Mouse (Mus musculus) midbrain, postnatal 0 days (tissue): ENCODE measurements around the gene Akap13. TPM values are rescaled to one million over a fixed set of nuclear protein-coding genes. Genes with fewer than 3 reads are reported as not detected.

ENCODE experiments used
- ATAC-seq: fragments of 200-750 bp; cut with Nextera tagmentation; 2 replicates; pipeline ENCODE4 v1.8.0; 2017; ENCODE audit warnings: moderate number of reproducible peaks, mild to moderate bottlenecking, moderate TSS enrichment, moderate library complexity; ENCODE audit not compliant: low FRiP score
- DNase-seq: peaks from one replicate; pipeline ENCODE4 v3.0.0-alpha.2; 2015; ENCODE audit warnings: low spot score
- H3K27ac ChIP-seq: fragments of 300-500 bp; sonication (generic); 2 replicates; pipeline ENCODE4 v1.5.1; 2014; ENCODE audit warnings: low read depth, mild to moderate bottlenecking, low read length, mixed read lengths
- H3K27me3 ChIP-seq: fragments of 300-500 bp; sonication (generic); 2 replicates; pipeline ENCODE4 v1.6.1; 2014; ENCODE audit warnings: low read length, control low read depth, mixed read lengths; ENCODE audit not compliant: insufficient read depth
- H3K36me3 ChIP-seq: fragments of 300-500 bp; sonication (generic); 2 replicates; pipeline ENCODE4 v1.6.1; 2014; ENCODE audit warnings: low read length, control low read depth, mixed read lengths; ENCODE audit not compliant: insufficient read depth
- H3K4me1 ChIP-seq: fragments of 300-500 bp; sonication (generic); 2 replicates; pipeline ENCODE4 v1.6.1; 2014; ENCODE audit warnings: mild to moderate bottlenecking, control low read depth, antibody characterized with exemption, low read length, mixed read lengths; ENCODE audit not compliant: insufficient read depth
- H3K4me2 ChIP-seq: fragments of 300-500 bp; sonication (generic); 2 replicates; pipeline ENCODE4 v1.6.1; 2014; ENCODE audit warnings: low read depth, mild to moderate bottlenecking, low read length, mixed read lengths; ENCODE audit not compliant: poor library complexity, severe bottlenecking
- H3K4me3 ChIP-seq: fragments of 300-500 bp; sonication (generic); 2 replicates; pipeline ENCODE4 v1.5.1; 2014; ENCODE audit warnings: low read depth, mild to moderate bottlenecking, low read length, moderate library complexity
- H3K9ac ChIP-seq: fragments of 300-500 bp; sonication (generic); replicated peaks from 2 replicates; pipeline ENCODE4 v1.6.1; 2014; ENCODE audit warnings: mild to moderate bottlenecking, low read length, moderate library complexity, mixed read lengths; ENCODE audit not compliant: poor library complexity, severe bottlenecking
- H3K9me3 ChIP-seq: fragments of 300-500 bp; sonication (generic); 2 replicates; pipeline ENCODE4 v1.6.1; 2016; ENCODE audit warnings: low read length, control low read depth
- CTCF ChIP-seq: IDR thresholded peaks from 2 replicates; pipeline ENCODE4 v1.5.1; 2016; ENCODE audit warnings: antibody characterized with exemption, mild to moderate bottlenecking
- WGBS: fragments of 180-500 bp; shearing (Covaris S2); extraction: QIAGEN DNeasy Blood & Tissue Kit; methylation state at CpG from one replicate; pipeline ENCODE4 v1.1.7; 2014; 5-methylcytosine and 5-hydroxymethylcytosine counted together
- polyA plus RNA-seq: library from polyadenylated mRNA; unstranded; fragments of >200 nt; fragmentation: Nextera tagmentation; extraction: Ambion mirVana; gene quantifications from 2 replicates; pipeline ENCODE4 v1.2.1, GENCODE M21; 2015
- total RNA-seq: library from RNA; depleted of rRNA; stranded (reverse); fragments of >200 nt; gene quantifications from 2 replicates; pipeline ENCODE4 v1.2.3, GENCODE M21; 2014

Akap13 gene
- total and polyA plus RNA-seq, 2 experiments from 2014 or later: 11.7 to 24.6 TPM

DNA sequence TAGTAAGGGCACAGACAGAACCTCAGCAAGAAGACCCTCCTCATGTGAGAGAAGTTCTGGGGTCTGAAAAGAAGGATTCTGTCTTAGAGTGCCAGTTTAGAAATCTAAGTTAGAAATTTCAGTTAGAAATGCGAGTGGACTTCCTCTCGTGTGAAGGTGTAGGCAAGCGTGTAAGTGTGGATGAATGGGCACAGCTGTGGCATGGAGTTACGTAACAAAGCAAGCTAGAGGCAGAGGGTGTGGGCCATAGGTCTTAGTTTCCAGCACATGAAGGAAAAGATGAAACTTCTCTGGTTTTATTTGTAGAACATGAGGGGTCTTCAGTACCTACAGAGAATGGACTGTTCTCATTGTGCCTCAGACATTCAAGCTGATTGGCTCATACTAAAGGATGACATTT, 112.9 kb downstream of the Akap13 start:
- no peak overlapping the region for H3K4me2 ChIP-seq
- no peak overlapping the region for H3K27ac ChIP-seq
- ATAC-seq (no peak), DNase-seq (no peak)
- no peak overlapping the region for H3K9ac ChIP-seq
- H3K27me3 ChIP-seq: no peaks in the 10 kb centered on the region
- 88% methylated on average over 4 of the region's 4 CpGs for WGBS
- no peaks in the 10 kb centered on the region for H3K4me1 ChIP-seq
- H3K9me3 ChIP-seq: no peaks in the 10 kb centered on the region
- H3K36me3 ChIP-seq: no peaks in the 10 kb centered on the region
- no peak overlapping the region for H3K4me3 ChIP-seq
- no peak for TF ChIP-seq CTCF

DNA sequence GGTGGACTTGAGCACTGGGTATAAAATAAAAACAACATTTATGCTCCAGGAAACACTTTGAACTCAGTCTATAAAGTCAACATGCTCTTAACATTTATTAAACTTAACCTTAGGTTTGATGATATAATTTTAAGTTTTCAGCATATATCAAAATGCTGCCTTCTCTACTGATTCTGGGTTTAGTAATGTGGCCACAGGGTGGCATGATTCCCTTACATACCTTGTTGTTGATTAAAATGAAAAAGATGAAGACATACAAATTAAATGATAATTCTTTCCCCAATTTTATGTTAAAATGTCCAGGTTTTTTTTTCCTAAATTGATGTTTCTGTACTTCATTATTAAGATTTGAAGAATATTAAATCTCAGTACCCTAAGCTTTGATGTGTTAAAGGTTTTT, 113.5 kb downstream of the Akap13 start:
- no peak overlapping the region for H3K9ac ChIP-seq
- no peaks in the 10 kb centered on the region for H3K4me1 ChIP-seq
- H3K27me3 ChIP-seq: no peaks in the 10 kb centered on the region
- no peaks in the 10 kb centered on the region for H3K9me3 ChIP-seq
- no peak overlapping the region for H3K4me2 ChIP-seq
- no peak for ATAC-seq
- no peak overlapping the region for H3K27ac ChIP-seq
- no peaks in the 10 kb centered on the region for H3K36me3 ChIP-seq
- TF ChIP-seq CTCF: peak; percentile 71
- H3K4me3 ChIP-seq: no peak overlapping the region
- DNase-seq: peak; percentile 26

DNA sequence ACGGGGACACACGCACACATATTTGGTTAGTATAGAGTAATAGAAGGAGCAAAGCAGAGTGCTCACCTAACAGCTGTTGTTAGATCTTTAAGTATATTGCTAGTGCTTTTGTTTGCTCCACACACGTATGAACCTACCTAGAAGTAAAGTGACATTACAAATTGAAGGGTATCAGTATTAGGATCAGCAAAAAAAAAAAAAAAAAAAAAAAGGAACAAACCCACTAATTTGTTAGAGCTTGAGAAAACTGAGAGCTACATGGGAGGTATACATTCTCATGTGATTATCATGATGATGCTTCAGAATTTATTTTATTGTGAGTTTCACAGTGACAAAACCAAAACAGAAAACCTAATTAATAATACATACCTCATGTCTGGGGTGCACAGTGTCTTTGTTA, 114.9 kb downstream of the Akap13 start:
- 95% methylated on average over 3 of the region's 3 CpGs for WGBS
- Histone ChIP-seq H3K27me3 (no peaks in the 10 kb centered on the region), H3K36me3 (no peaks in the 10 kb centered on the region), H3K4me3 (no peak overlapping the region), H3K4me1 (no peaks in the 10 kb centered on the region), H3K27ac (no peak overlapping the region), H3K9ac (no peak overlapping the region), H3K9me3 (no peaks in the 10 kb centered on the region), H3K4me2 (no peak overlapping the region)
- ATAC-seq (no peak), DNase-seq (no peak)
- TF ChIP-seq CTCF: no peak

DNA sequence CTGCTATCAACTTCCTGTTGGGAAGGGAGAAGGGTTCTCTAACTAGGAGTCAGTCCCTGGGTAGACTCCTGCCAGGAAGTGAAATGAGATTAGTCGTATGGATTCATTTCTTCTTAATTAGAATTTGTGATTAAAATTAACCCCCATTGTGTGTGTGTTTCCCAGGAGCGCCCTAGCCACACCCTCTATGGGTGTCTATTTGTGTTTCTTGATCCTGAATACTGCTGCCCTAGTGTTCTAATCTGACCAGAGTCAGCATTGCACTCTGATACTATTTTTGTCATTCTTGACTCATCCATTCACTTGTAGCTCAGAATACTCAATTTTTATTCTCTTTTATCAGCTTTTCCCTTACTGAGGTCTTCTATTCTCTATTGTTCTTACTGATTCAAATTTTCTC, 115.7 kb downstream of the Akap13 start:
- H3K27me3 ChIP-seq: no peaks in the 10 kb centered on the region
- H3K4me1 ChIP-seq: no peaks in the 10 kb centered on the region
- no peak overlapping the region for H3K27ac ChIP-seq
- no peaks in the 10 kb centered on the region for H3K36me3 ChIP-seq
- TF ChIP-seq CTCF: no peak
- H3K4me3 ChIP-seq: no peak overlapping the region
- H3K9me3 ChIP-seq: no peaks in the 10 kb centered on the region
- H3K9ac ChIP-seq: no peak overlapping the region
- DNase-seq (no peak), ATAC-seq (no peak)
- no peak overlapping the region for H3K4me2 ChIP-seq
- WGBS: 74% methylated on average over 2 of the region's 2 CpGs

DNA sequence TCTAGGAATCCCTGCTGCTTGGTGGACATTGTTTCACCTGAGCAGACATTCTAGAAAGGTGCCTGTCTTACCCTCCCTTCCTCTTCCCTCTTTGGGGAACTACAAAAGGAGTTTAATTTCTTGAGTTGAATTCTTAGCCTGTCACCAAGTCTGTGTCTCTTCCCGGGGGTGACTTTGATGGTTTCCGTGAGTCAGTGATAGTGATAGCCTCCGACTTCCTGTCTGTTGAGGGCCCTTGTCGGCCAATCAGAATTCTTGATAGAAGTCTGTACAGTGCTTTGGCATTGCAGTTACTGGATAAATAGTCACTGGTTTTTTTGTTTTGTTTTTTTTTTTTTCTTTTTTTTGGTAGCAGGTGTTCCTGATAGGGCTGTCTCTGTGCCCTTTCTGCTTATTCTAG, 116.8 kb downstream of the Akap13 start:
- DNase-seq (no peak), ATAC-seq (no peak)
- Histone ChIP-seq H3K9ac (no peak overlapping the region), H3K4me1 (no peaks in the 10 kb centered on the region), H3K9me3 (no peaks in the 10 kb centered on the region), H3K4me2 (no peak overlapping the region), H3K4me3 (no peak overlapping the region), H3K27me3 (no peaks in the 10 kb centered on the region), H3K27ac (no peak overlapping the region), H3K36me3 (no peaks in the 10 kb centered on the region)
- TF ChIP-seq CTCF: no peak
- 88% methylated on average over 4 of the region's 4 CpGs for WGBS

DNA sequence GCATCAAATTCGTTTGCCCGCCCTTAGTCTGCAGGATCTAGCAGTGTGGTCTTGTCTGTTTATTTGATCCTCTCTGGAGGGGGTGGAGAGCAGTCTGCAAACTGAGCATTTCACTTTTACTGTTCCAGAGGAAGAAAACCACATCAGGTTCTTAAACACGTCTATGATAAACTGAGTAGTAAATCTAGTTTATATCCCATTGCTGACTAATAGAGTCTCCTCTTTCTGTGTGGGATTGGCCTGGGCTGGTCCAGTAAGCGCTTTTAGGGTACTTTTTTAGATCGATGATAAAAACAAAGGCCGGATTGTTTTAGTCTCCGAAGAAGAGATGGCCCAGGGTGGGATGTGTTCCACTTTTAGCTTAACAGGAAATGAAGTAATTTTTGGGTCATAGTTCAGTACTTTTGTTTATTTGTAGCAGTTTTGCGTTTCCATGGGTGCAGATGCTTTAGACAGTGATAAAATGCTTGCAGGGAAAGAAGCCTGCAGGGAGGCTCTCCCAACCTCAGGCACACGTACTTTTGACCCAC, 119.9 kb downstream of the Akap13 start:
- ATAC-seq: no peak

More for the DNA sequence above, 119.9 kb downstream of the Akap13 start:
- Histone ChIP-seq H3K9me3 (no peaks in the 10 kb centered on the region), H3K4me1 (no peaks in the 10 kb centered on the region), H3K9ac (no peak overlapping the region), H3K27me3 (no peaks in the 10 kb centered on the region), H3K36me3 (no peaks in the 10 kb centered on the region), H3K4me3 (no peak overlapping the region), H3K4me2 (no peak overlapping the region), H3K27ac (no peak overlapping the region)
- DNase-seq: peak; percentile 19
- no peak for TF ChIP-seq CTCF
- WGBS: 55% methylated on average over 9 of the region's 9 CpGs
